Mouse (Mus musculus): ENCODE results near the gene Nebl. TPM values are rescaled to one million over a fixed set of nuclear protein-coding genes. Genes with fewer than 3 reads are reported as not detected.
"Not testable (repeated sequence)": the region's sequence is repeated elsewhere in the genome, so short reads cannot be mapped to it uniquely, and the experiment has no call there.

The Nebl gene
- polyA plus RNA-seq, 1 experiment from 2014 or later = 0.22 TPM

DNA sequence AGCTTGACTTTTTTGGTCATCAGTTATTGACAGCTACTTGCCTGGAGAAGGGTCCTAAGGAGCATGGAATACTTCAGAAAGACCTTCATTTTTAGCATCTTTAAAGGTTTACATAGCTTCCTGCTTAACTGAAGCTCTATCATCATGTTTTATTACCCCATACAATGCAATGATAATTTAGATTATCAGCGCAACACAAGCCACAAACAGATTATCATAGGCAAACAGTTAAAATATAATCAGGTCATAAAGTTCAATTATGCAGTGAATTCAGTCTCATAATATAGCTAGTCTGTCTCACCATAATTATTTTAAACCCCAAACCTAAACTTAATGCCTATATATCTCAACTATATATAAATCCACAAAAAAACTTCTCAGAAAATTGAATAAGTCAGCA lies 386.6 kb downstream of the Nebl start:
- 61% methylated on average over 1 of the region's 1 CpGs for WGBS (ENCODE audit: insufficient replicate concordance)
- H3K4me1 ChIP-seq (ENCODE audit: control insufficient read depth, low read depth, low read length) = no peaks in the 10 kb centered on the region
- H3K9ac ChIP-seq (ENCODE audit: low read depth, low read length) = no peak overlapping the region
- no peaks in the 10 kb centered on the region for H3K27me3 ChIP-seq (ENCODE audit: control insufficient read depth, insufficient read depth, low read depth, low read length)
- no peak overlapping the region for H3K27ac ChIP-seq (ENCODE audit: low read length)
- no peaks in the 10 kb centered on the region for H3K36me3 ChIP-seq (ENCODE audit: control insufficient read depth, insufficient read depth)
- H3K4me3 ChIP-seq (ENCODE audit: low read depth, low read length) = no peak overlapping the region
- ATAC-seq (ENCODE audit: low read depth) = no peak
- H3K9me3 ChIP-seq (replicated peaks; ENCODE audit: control insufficient read depth, low read length) = no peaks in the 10 kb centered on the region
- H3K4me2 ChIP-seq (ENCODE audit: low read depth, low read length) = no peak overlapping the region

DNA sequence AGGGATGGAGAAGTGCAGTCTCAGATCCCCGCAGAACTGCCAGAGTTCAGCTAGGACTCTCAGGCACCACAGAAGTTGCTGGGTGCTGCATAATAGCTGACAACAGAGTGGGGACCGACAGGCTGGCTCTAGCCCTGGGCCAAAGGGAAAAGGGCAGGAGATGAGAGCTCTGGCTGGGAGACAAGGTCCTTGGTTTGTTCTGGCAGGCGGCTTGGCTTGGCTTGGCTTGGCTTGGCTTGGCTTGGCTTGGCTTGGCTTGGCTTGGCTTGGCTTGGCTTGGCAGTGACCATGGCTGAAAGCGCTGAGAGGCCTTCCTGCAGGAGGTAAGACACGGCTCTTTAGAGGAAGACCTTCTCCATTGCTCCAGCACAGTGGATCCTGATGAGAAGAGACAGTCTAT lies 395.8 kb downstream of the Nebl start:
- Histone ChIP-seq H3K27ac (ENCODE audit: low read length) (no peak overlapping the region), H3K4me3 (ENCODE audit: low read depth, low read length) (no peak overlapping the region), H3K4me2 (ENCODE audit: low read depth, low read length) (no peak overlapping the region), H3K36me3 (ENCODE audit: control insufficient read depth, insufficient read depth) (no peaks in the 10 kb centered on the region), H3K4me1 (ENCODE audit: control insufficient read depth, low read depth, low read length) (no peaks in the 10 kb centered on the region), H3K9ac (ENCODE audit: low read depth, low read length) (no peak overlapping the region), H3K27me3 (ENCODE audit: control insufficient read depth, insufficient read depth, low read depth, low read length) (no peaks in the 10 kb centered on the region), H3K9me3 (replicated peaks; ENCODE audit: control insufficient read depth, low read length) (no peaks in the 10 kb centered on the region)
- 57% methylated on average over 5 of the region's 5 CpGs for WGBS (ENCODE audit: insufficient replicate concordance)
- no peak for ATAC-seq (ENCODE audit: low read depth)

DNA sequence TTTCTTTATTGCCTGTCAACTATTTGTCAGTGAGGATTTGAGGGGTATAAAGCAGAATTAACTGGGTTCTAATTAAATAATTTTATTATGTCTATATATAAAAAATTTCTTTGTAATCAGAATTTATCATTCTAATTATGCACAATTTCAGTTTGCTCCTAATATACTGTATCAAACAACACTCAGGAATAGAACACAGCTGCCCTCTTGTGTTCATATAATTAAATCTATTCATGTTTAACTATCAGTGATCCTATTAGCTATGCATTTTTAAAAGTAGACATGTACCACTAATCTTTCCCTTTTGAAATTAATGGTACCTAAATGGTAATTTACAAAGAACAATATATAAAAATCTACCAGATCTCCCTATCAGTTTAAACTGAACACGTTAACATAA lies 404.7 kb downstream of the Nebl start:
- H3K36me3 ChIP-seq (ENCODE audit: control insufficient read depth, insufficient read depth) = no peaks in the 10 kb centered on the region
- H3K4me2 ChIP-seq (ENCODE audit: low read depth, low read length) = no peak overlapping the region
- WGBS (ENCODE audit: insufficient replicate concordance) = 77% methylated on average over 1 of the region's 1 CpGs
- no peak overlapping the region for H3K4me3 ChIP-seq (ENCODE audit: low read depth, low read length)
- no peak overlapping the region for H3K9ac ChIP-seq (ENCODE audit: low read depth, low read length)
- no peak for ATAC-seq (ENCODE audit: low read depth)
- no peaks in the 10 kb centered on the region for H3K9me3 ChIP-seq (replicated peaks; ENCODE audit: control insufficient read depth, low read length)
- H3K27me3 ChIP-seq (ENCODE audit: control insufficient read depth, insufficient read depth, low read depth, low read length) = no peaks in the 10 kb centered on the region
- H3K27ac ChIP-seq (ENCODE audit: low read length) = no peak overlapping the region
- H3K4me1 ChIP-seq (ENCODE audit: control insufficient read depth, low read depth, low read length) = no peaks in the 10 kb centered on the region

DNA sequence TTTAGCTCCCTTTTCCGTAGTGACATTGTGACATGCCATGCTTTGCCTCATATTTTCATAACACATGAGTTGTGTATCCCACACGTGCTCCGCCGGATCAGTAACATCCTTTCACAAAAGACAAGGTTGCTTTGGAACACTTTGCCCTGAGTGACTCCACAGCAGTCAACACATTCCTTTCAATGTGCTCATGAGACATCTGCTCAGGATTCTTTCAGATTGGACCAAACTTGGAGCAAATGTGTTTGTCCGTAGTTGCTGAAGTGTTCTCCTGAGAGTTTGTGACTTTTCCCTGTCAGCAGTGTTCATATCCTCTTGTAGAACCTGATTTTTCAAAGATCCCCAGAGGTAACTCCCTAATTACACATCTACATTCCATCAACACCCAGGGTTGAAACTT lies 414.4 kb downstream of the Nebl start:
- Histone ChIP-seq H3K9me3 (replicated peaks; ENCODE audit: control insufficient read depth, low read length) (no peaks in the 10 kb centered on the region), H3K27me3 (ENCODE audit: control insufficient read depth, insufficient read depth, low read depth, low read length) (no peaks in the 10 kb centered on the region), H3K9ac (ENCODE audit: low read depth, low read length) (no peak overlapping the region), H3K4me1 (ENCODE audit: control insufficient read depth, low read depth, low read length) (no peaks in the 10 kb centered on the region), H3K4me2 (ENCODE audit: low read depth, low read length) (no peak overlapping the region), H3K36me3 (ENCODE audit: control insufficient read depth, insufficient read depth) (no peaks in the 10 kb centered on the region), H3K4me3 (ENCODE audit: low read depth, low read length) (no peak overlapping the region), H3K27ac (ENCODE audit: low read length) (no peak overlapping the region)
- no peak for ATAC-seq (ENCODE audit: low read depth)
- WGBS (ENCODE audit: insufficient replicate concordance) = 65% methylated on average over 5 of the region's 5 CpGs

DNA sequence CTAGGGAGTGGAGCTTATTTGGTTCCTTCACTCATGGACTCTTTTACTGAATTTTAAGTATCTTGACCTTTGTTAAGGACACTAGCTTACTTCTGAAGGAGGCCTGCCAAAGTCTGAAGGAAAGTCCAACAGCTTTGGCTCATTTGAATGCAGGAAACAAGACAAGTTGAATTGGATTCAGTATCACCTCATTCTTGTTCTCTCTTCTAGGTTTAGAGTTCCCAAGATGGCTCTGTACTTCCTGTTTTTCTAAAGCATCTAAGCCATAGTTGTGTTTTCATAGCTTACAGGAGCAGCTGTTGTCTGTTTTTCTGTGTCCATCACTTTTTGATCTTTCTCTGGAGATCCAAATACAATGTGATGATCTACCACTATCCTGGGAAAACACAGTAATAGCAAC lies 429.9 kb downstream of the Nebl start:
- no peak for ATAC-seq (ENCODE audit: low read depth)
- no peak overlapping the region for H3K4me3 ChIP-seq (ENCODE audit: low read depth, low read length)
- no peaks in the 10 kb centered on the region for H3K9me3 ChIP-seq (replicated peaks; ENCODE audit: control insufficient read depth, low read length)
- no peak overlapping the region for H3K9ac ChIP-seq (ENCODE audit: low read depth, low read length)
- no peak overlapping the region for H3K27ac ChIP-seq (ENCODE audit: low read length)
- no peak overlapping the region for H3K4me2 ChIP-seq (ENCODE audit: low read depth, low read length)
- H3K36me3 ChIP-seq (ENCODE audit: control insufficient read depth, insufficient read depth) = no peaks in the 10 kb centered on the region
- no peaks in the 10 kb centered on the region for H3K27me3 ChIP-seq (ENCODE audit: control insufficient read depth, insufficient read depth, low read depth, low read length)
- no peaks in the 10 kb centered on the region for H3K4me1 ChIP-seq (ENCODE audit: control insufficient read depth, low read depth, low read length)

DNA sequence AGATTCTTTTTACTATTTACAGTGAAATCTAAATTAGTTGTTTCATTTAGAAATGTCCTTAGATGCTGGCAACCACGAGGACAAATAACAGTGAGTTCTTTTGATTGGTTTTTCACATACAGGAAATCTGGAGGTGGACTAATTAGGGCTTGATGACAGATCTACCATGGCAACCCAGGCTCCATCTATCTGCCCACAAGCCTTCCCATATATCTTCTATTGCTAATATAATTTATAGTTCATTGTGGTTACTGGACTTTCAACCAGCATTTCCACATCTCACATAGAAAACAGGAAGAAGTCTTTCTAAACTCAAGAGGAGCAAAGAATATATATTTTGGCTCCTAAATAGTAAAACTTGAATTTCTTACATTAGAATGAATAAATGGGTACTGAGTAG lies 433.8 kb downstream of the Nebl start:
- no peak for ATAC-seq (ENCODE audit: low read depth)
- H3K27ac ChIP-seq (ENCODE audit: low read length) = no peak overlapping the region
- no peaks in the 10 kb centered on the region for H3K36me3 ChIP-seq (ENCODE audit: control insufficient read depth, insufficient read depth)
- no peaks in the 10 kb centered on the region for H3K9me3 ChIP-seq (replicated peaks; ENCODE audit: control insufficient read depth, low read length)
- WGBS (ENCODE audit: insufficient replicate concordance) = 30% methylated on average over 1 of the region's 1 CpGs
- H3K9ac ChIP-seq (ENCODE audit: low read depth, low read length) = no peak overlapping the region
- H3K4me1 ChIP-seq (ENCODE audit: control insufficient read depth, low read depth, low read length) = no peaks in the 10 kb centered on the region
- H3K4me3 ChIP-seq (ENCODE audit: low read depth, low read length) = no peak overlapping the region
- no peaks in the 10 kb centered on the region for H3K27me3 ChIP-seq (ENCODE audit: control insufficient read depth, insufficient read depth, low read depth, low read length)
- no peak overlapping the region for H3K4me2 ChIP-seq (ENCODE audit: low read depth, low read length)

DNA sequence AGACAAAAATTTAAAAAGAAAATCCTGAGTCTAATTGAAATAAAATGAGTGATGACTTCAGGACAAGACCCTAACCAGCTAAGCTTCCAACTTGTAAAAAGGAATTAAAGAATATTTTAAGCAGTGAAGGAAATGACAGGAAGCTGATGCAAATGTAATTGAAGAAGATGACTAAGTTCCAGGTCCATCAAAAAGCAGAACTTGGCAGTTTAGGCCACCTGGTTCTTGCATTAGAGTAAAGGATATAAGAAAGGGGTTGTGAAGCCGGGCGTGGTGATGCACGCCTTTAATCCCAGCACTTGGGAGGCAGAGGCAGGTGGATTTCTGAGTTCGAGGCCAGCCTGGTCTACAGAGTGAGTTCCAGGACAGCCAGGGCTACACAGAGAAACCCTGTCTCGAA lies 436.0 kb downstream of the Nebl start:
- not testable (repeated sequence) for H3K4me2 ChIP-seq (ENCODE audit: low read depth, low read length); H3K9me3 ChIP-seq (replicated peaks; ENCODE audit: control insufficient read depth, low read length); H3K4me3 ChIP-seq (ENCODE audit: low read depth, low read length); H3K4me1 ChIP-seq (ENCODE audit: control insufficient read depth, low read depth, low read length); H3K27me3 ChIP-seq (ENCODE audit: control insufficient read depth, insufficient read depth, low read depth, low read length); H3K9ac ChIP-seq (ENCODE audit: low read depth, low read length); H3K36me3 ChIP-seq (ENCODE audit: control insufficient read depth, insufficient read depth); H3K27ac ChIP-seq (ENCODE audit: low read length); ATAC-seq (ENCODE audit: low read depth)
- WGBS (ENCODE audit: insufficient replicate concordance) = 54% methylated on average over 4 of the region's 5 CpGs

Small RNA genes within 50 kb of the gene (microRNA-seq; reads per million reads assigned to microRNA genes)
- gene Mir6419 = not detected

Data from liver, embryonic 16.5 days (tissue).